In the genomic region with DNA sequence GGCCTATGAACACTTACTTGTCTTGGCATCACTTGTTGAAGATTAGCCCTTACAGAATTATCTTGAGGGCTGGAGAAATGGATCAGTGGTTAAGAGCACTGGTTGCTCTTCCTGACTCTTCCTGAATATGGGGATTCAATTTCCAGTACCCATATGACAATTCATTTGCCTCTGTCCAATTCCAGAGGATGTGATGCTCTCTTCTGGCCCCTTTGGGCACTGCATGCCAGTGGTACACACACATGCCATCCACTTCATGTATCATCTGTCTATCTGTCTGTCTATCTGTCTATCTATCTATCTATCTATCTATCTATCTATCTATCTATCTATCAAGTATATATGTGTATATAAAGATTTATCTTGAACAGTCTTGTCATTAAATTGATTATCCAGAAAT, we compare ENCODE assay signal across 19 mouse cellular contexts.
DNase-seq lines count a peak whose midpoint lies in the region; ATAC-seq and TF ChIP-seq lines count a peak whose summit lies in the region.
"Had no signal": no experiment of that assay in that cellular context is flagged by ENCODE, and none has a peak within 500 bp of the region (broad histone marks: within the 10 kb centered on the region; RNA-seq: fewer than 3 reads in every experiment).

No protein-coding gene starts in this region.

- H3K4me2 ChIP-seq in hindbrain, postnatal 0 days (ENCODE audit: low read depth, low read length) = no peak overlapping the region
- no peak overlapping the region for H3K4me2 ChIP-seq in hindbrain, embryonic 12.5 days (replicated peaks)
- H3K4me2 ChIP-seq in lung, embryonic 14.5 days = no peak overlapping the region
- no peak overlapping the region for H3K4me2 ChIP-seq in CH12.LX (ENCODE audit: insufficient read depth, low read depth, poor library complexity, severe bottlenecking)
- H3K4me2 ChIP-seq: embryonic facial prominence, embryonic 13.5 days; heart, embryonic 15.5 days; limb, embryonic 13.5 days; lung, embryonic 15.5 days had no signal

- H3K27me3 ChIP-seq in hindbrain, postnatal 0 days (ENCODE audit: insufficient read depth, low read length) = no peaks in the 10 kb centered on the region
- no peaks in the 10 kb centered on the region for H3K27me3 ChIP-seq in hindbrain, embryonic 12.5 days
- no peaks in the 10 kb centered on the region for H3K27me3 ChIP-seq in lung, embryonic 14.5 days (ENCODE audit: insufficient read depth, low read length)
- H3K27me3 ChIP-seq in CH12.LX (replicated peaks) = no peaks in the 10 kb centered on the region
- H3K27me3 ChIP-seq: embryonic facial prominence, embryonic 13.5 days; heart, embryonic 15.5 days; limb, embryonic 13.5 days; lung, embryonic 15.5 days had no signal

- no peaks in the 10 kb centered on the region for H3K36me3 ChIP-seq in hindbrain, postnatal 0 days (ENCODE audit: insufficient read depth, low read length)
- no peaks in the 10 kb centered on the region for H3K36me3 ChIP-seq in hindbrain, embryonic 12.5 days
- H3K36me3 ChIP-seq in lung, embryonic 14.5 days (ENCODE audit: insufficient read depth) = no peaks in the 10 kb centered on the region
- H3K36me3 ChIP-seq in CH12.LX (replicated peaks in 1 of 2; ENCODE audit: control insufficient read depth in 1 of 2, insufficient read depth in 1 of 2, low read length in 1 of 2) = no peaks in the 10 kb centered on the region
- H3K36me3 ChIP-seq: embryonic facial prominence, embryonic 13.5 days; heart, embryonic 15.5 days; limb, embryonic 13.5 days; lung, embryonic 15.5 days had no signal

- H3K27ac ChIP-seq in hindbrain, postnatal 0 days = no peak overlapping the region
- no peak overlapping the region for H3K27ac ChIP-seq in hindbrain, embryonic 12.5 days
- H3K27ac ChIP-seq in lung, embryonic 14.5 days (ENCODE audit: low read depth) = no peak overlapping the region
- no peak overlapping the region for H3K27ac ChIP-seq in CH12.LX (ENCODE audit: insufficient read depth, low read depth)
- H3K27ac ChIP-seq: embryonic facial prominence, embryonic 13.5 days; heart, embryonic 15.5 days; limb, embryonic 13.5 days; lung, embryonic 15.5 days had no signal

- H3K9me3 ChIP-seq in hindbrain, postnatal 0 days (ENCODE audit: low read length) = no peaks in the 10 kb centered on the region
- H3K9me3 ChIP-seq in hindbrain, embryonic 12.5 days (replicated peaks) = no peaks in the 10 kb centered on the region
- H3K9me3 ChIP-seq in lung, embryonic 14.5 days (ENCODE audit: low read depth, low read length) = no peaks in the 10 kb centered on the region
- H3K9me3 ChIP-seq in CH12.LX (replicated peaks; ENCODE audit: low read length) = no peaks in the 10 kb centered on the region
- H3K9me3 ChIP-seq: embryonic facial prominence, embryonic 13.5 days; heart, embryonic 15.5 days; limb, embryonic 13.5 days; lung, embryonic 15.5 days had no signal

- H3K4me1 ChIP-seq in hindbrain, postnatal 0 days (ENCODE audit: insufficient read depth, low read length) = no peaks in the 10 kb centered on the region
- H3K4me1 ChIP-seq in hindbrain, embryonic 12.5 days = no peaks in the 10 kb centered on the region
- H3K4me1 ChIP-seq in lung, embryonic 14.5 days (ENCODE audit: insufficient read depth) = no peaks in the 10 kb centered on the region
- H3K4me1 ChIP-seq in CH12.LX (ENCODE audit: control insufficient read depth in 1 of 2, insufficient read depth in 2 of 2) = peaks cover 0 to 9% of the 10 kb centered on the region in 2 experiments; a peak in 2 of 4 replicates
- H3K4me1 ChIP-seq: embryonic facial prominence, embryonic 13.5 days; heart, embryonic 15.5 days; limb, embryonic 13.5 days; lung, embryonic 15.5 days had no signal

- no peak for TF ChIP-seq POLR2A in CH12.LX (IDR thresholded peaks at IDR 0.05; ENCODE audit: low read depth, low read length)

- no peaks in the 10 kb centered on the region for H3K79me2 ChIP-seq in CH12.LX (replicated peaks; ENCODE audit: control insufficient read depth, extremely low read depth, insufficient read depth, poor library complexity, severe bottlenecking)

- in situ Hi-C loops in CH12.LX (cut with MboI; ENCODE audit: low pct_ligation_motif_present, low pct_unique_long_range_greater_than_20kb, low sequenced_read_pairs) = loop anchor here (10.0 to 25.0 kb wide), 2 partner anchors 183 to 340 kb away; no protein-coding TSS in a partner anchor

- no peak overlapping the region for H3K4me3 ChIP-seq in hindbrain, postnatal 0 days (ENCODE audit: low read length)
- no peak overlapping the region for H3K4me3 ChIP-seq in hindbrain, embryonic 12.5 days
- no peak overlapping the region for H3K4me3 ChIP-seq in lung, embryonic 14.5 days (ENCODE audit: low read depth, low read length)
- no peak overlapping the region for H3K4me3 ChIP-seq in CH12.LX (replicated peaks in 1 of 3; ENCODE audit: low read depth in 2 of 3, low read length in 2 of 3, poor library complexity in 1 of 3)
- H3K4me3 ChIP-seq: embryonic facial prominence, embryonic 13.5 days; heart, embryonic 15.5 days; limb, embryonic 13.5 days; lung, embryonic 15.5 days had no signal

- TF ChIP-seq EP300 in CH12.LX (IDR thresholded peaks at IDR 0.05; ENCODE audit: low read length) = no peak

- DNase-seq in hindbrain, postnatal 0 days (ENCODE audit: low spot score) = no peak
- peak; percentile 1 for DNase-seq in lung, embryonic 14.5 days
- no peak for DNase-seq in lung, postnatal 4 days
- peak; percentile 18 for DNase-seq in CH12.LX (ENCODE audit: extremely low read depth)
- peak; percentile 12 for DNase-seq in brain, adult 2 months (ENCODE audit: low read depth, low spot score)
- DNase-seq in urinary bladder, postnatal 14 days (ENCODE audit: low spot score) = no peak
- DNase-seq in right cerebral cortex, postnatal 36 days (ENCODE audit: low spot score in 2 of 2) = no peak
- DNase-seq: cerebellum, adult 11 months; cerebellum, postnatal 36 days; heart, adult 11 months; spleen, adult 18-20 months; thymus, postnatal 14 days had no signal

- peak; percentile 39 for TF ChIP-seq CTCF in hindbrain, postnatal 0 days (IDR thresholded peaks at IDR 0.05; ENCODE audit: low read depth)
- TF ChIP-seq CTCF in lung, embryonic 14.5 days (IDR thresholded peaks at IDR 0.05; ENCODE audit: low read depth) = 0 out of 2 replicates have a peak, but pooled peaks have one; percentile 26
- peak in 1 of 2 experiments; percentile 65; a peak in 2 of 4 replicates for TF ChIP-seq CTCF in CH12.LX (conservative IDR thresholded peaks at IDR 0.05 in 1 of 2, IDR thresholded peaks at IDR 0.05 in 1 of 2; ENCODE audit: low read depth in 2 of 2, low read length in 2 of 2)

- dilution Hi-C loops in CH12.LX (cut with MboI; ENCODE audit: extremely low pct_ligation_motif_present, extremely low pct_unique_long_range_greater_than_20kb, low sequenced_read_pairs) = no loop called here

- TF ChIP-seq RAD21 in CH12.LX (IDR thresholded peaks at IDR 0.05; ENCODE audit: low read depth, low read length) = peak; percentile 58

- ATAC-seq in hindbrain, postnatal 0 days = no peak
- no peak for ATAC-seq in hindbrain, embryonic 12.5 days (ENCODE audit: low FRiP score)
- ATAC-seq in lung, embryonic 14.5 days (ENCODE audit: insufficient read depth) = no peak
- ATAC-seq: forebrain, embryonic 16.5 days; midbrain, embryonic 16.5 days had no signal

- no peak overlapping the region for H3K9ac ChIP-seq in hindbrain, postnatal 0 days (replicated peaks; ENCODE audit: low read length)
- no peak overlapping the region for H3K9ac ChIP-seq in hindbrain, embryonic 12.5 days
- no peak overlapping the region for H3K9ac ChIP-seq in lung, embryonic 14.5 days
- H3K9ac ChIP-seq in CH12.LX (ENCODE audit: insufficient read depth, low read depth) = no peak overlapping the region
- H3K9ac ChIP-seq: embryonic facial prominence, embryonic 13.5 days; heart, embryonic 15.5 days; limb, embryonic 13.5 days; lung, embryonic 15.5 days had no signal

TF ChIP-seq in CH12.LX, 34 proteins besides CTCF, POLR2A, EP300 and RAD21:
- TF ChIP-seq ETS1 (conservative IDR thresholded peaks at IDR 0.05; ENCODE audit: low read depth, low read length) = no peak
- peak; percentile 68 for TF ChIP-seq SMC3 (IDR thresholded peaks at IDR 0.05; ENCODE audit: low read depth, low read length)

Comparison
In these comparisons a context has a peak if more than half of its experiments do, and no peak if none do; other contexts are left out.
1. DNase-seq: peak in lung, embryonic 14.5 days (single experiment), CH12.LX (single experiment) and brain, adult 2 months (single experiment); none in hindbrain, postnatal 0 days (single experiment), lung, postnatal 4 days (0 of 2), urinary bladder, postnatal 14 days (single experiment) and right cerebral cortex, postnatal 36 days (0 of 2).